Mouse (Mus musculus) common myeloid progenitor, adult 5-6 weeks (primary cell): ENCODE data around the gene Insc. TPM values are rescaled to one million over a fixed set of nuclear protein-coding genes. Genes with fewer than 3 reads are reported as not detected.

Source experiments
- ATAC-seq: replicated peaks from 2 replicates; pipeline ENCODE4 v1.8.0; 2016; ENCODE audit warnings: low read depth, mild to moderate bottlenecking, moderate TSS enrichment, inconsistent platforms; ENCODE audit not compliant: poor library complexity, severe bottlenecking
- total RNA-seq: library from RNA; stranded (forward); fragments of 200-1000, 187-1606 nt; gene quantifications from 2 replicates; pipeline ENCODE4 v1.2.3, GENCODE M21; 2017

Gene Insc
- total RNA-seq, 1 experiment from 2014 or later, result not detected

GRCm38 (mm10) chr7:114754626-114755025, 11.1 kb downstream of the Insc start:
- ATAC-seq, result no peak

GRCm38 (mm10) chr7:114762660-114763059, 19.2 kb downstream of the Insc start:
- ATAC-seq, result no peak

- ATAC-seq, result no peak
These were observed 21.8 kb downstream of the Insc start for GRCm38 (mm10) chr7:114765273-114765672.

GRCm38 (mm10) chr7:114766523-114766922, 23.0 kb downstream of the Insc start:
- ATAC-seq, result no peak

GRCm38 (mm10) chr7:114768516-114768915, 25.0 kb downstream of the Insc start:
- no peak for ATAC-seq

GRCm38 (mm10) chr7:114769041-114769440, 25.5 kb downstream of the Insc start:
- no peak for ATAC-seq

GRCm38 (mm10) chr7:114770586-114770985, 27.1 kb downstream of the Insc start:
- ATAC-seq, result no peak

GRCm38 (mm10) chr7:114771801-114772200, 28.3 kb downstream of the Insc start:
- no peak for ATAC-seq

- no peak for ATAC-seq
These were observed 30.3 kb downstream of the Insc start for GRCm38 (mm10) chr7:114773781-114774180.

GRCm38 (mm10) chr7:114775856-114776255, 32.4 kb downstream of the Insc start:
- no peak for ATAC-seq

- no peak for ATAC-seq
These were observed 34.8 kb downstream of the Insc start for GRCm38 (mm10) chr7:114778156-114778770.

- no peak for ATAC-seq
These were observed 35.7 kb downstream of the Insc start for GRCm38 (mm10) chr7:114779056-114779660.

GRCm38 (mm10) chr7:114783291-114783690, 39.8 kb downstream of the Insc start:
- no peak for ATAC-seq

- ATAC-seq, result no peak
These were observed 47.6 kb downstream of the Insc start for GRCm38 (mm10) chr7:114791087-114791486.

- ATAC-seq, result no peak
These were observed 48.5 kb downstream of the Insc start for GRCm38 (mm10) chr7:114792026-114792425.

- ATAC-seq, result no peak
These were observed 50.9 kb downstream of the Insc start for GRCm38 (mm10) chr7:114794400-114794799.

GRCm38 (mm10) chr7:114802576-114802975, 59.1 kb downstream of the Insc start:
- ATAC-seq, result no peak

- no peak for ATAC-seq
These were observed 61.8 kb downstream of the Insc start for GRCm38 (mm10) chr7:114805311-114805710.

- ATAC-seq, result no peak
These were observed 63.8 kb downstream of the Insc start for GRCm38 (mm10) chr7:114807343-114807742.

- ATAC-seq, result no peak
These were observed 64.8 kb downstream of the Insc start for GRCm38 (mm10) chr7:114808341-114808740.

- peak; percentile 98 for ATAC-seq
These were observed 73.9 kb downstream of the Insc start for GRCm38 (mm10) chr7:114817291-114817806.

- ATAC-seq, result no peak
These were observed 74.4 kb downstream of the Insc start for GRCm38 (mm10) chr7:114817879-114818278.
